Mouse (Mus musculus) brain, embryonic 14.5 days (tissue): ENCODE data around the gene Cit.

ENCODE experiments used
- CTCF ChIP-seq: fragments of 200-500 bp; IDR thresholded peaks from 2 replicates; pipeline ENCODE4 v1.5.1; 2012; ENCODE audit warnings: inconsistent platforms, mild to moderate bottlenecking, moderate library complexity, borderline replicate concordance; ENCODE audit not compliant: insufficient read depth, insufficient read length; ENCODE audit errors: extremely low read depth
- POLR2A ChIP-seq: fragments of 200-500 bp; IDR thresholded peaks from 2 replicates; pipeline ENCODE4 v1.6.1; 2012; ENCODE audit warnings: mild to moderate bottlenecking, inconsistent platforms, borderline replicate concordance; ENCODE audit not compliant: poor library complexity, insufficient read depth, insufficient read length, severe bottlenecking; ENCODE audit errors: extremely low read depth

DNA sequence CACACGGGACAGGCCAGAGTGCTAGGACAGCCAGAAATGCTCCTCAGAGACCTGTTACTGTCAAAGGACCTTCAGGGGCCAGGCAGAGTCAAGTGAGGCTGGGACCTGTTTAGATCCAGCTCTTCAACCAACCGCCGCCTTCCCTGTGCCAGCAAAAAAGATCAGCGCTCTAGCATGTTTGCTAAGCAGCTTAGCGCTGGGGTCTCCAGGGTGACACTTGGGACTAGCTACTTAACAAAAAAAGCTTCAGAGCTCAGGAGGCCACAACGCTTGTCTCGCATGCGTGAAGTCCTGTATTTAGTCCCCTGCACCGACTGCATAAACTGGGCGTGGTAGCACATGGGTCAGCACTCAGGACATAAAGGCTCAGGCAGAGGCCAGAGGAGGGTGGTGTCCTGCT is 16.9 kb downstream of the Cit start:
- TF ChIP-seq CTCF (no peak), POLR2A (no peak)
